Mouse (Mus musculus) gastrocnemius, adult 18-20 months (tissue): ENCODE data around the gene Ctcfl. TPM values are rescaled to one million over a fixed set of nuclear protein-coding genes. Genes with fewer than 3 reads are reported as not detected.
A peak's percentile ranks its signal among the peaks of the same experiment; 100 is the strongest.

Source experiments
- DNase-seq: peaks from one replicate; pipeline ENCODE4 v3.0.0; 2021; ENCODE audit warnings: low spot score
- total RNA-seq, 2 experiments: library from RNA; stranded (reverse); gene quantifications; 2 replicates each; pipeline ENCODE4 v1.2.3; 2021

Ctcfl gene
- total RNA-seq, 2 experiments from 2014 or later, result 0.07 to 0.19 TPM

DNA sequence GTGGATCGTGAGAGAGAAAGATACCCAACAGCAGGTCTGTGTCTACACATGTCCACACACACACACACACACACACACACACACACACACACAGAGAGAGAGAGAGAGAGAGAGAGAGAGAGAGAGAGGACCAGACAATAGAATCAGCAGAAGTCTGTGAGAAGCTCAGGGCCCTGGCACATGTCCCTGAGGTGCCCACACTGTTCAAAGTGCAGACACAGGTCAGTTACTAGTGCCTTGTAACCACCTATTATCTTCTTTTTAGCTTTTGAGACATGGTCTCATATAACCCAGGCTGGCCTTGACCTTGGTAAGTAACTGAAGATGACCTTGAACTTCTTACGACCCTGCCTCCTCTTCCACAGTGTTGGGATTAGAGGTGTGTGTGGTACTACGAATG, 70.1 kb downstream of the Ctcfl start:
- no peak for DNase-seq

DNA sequence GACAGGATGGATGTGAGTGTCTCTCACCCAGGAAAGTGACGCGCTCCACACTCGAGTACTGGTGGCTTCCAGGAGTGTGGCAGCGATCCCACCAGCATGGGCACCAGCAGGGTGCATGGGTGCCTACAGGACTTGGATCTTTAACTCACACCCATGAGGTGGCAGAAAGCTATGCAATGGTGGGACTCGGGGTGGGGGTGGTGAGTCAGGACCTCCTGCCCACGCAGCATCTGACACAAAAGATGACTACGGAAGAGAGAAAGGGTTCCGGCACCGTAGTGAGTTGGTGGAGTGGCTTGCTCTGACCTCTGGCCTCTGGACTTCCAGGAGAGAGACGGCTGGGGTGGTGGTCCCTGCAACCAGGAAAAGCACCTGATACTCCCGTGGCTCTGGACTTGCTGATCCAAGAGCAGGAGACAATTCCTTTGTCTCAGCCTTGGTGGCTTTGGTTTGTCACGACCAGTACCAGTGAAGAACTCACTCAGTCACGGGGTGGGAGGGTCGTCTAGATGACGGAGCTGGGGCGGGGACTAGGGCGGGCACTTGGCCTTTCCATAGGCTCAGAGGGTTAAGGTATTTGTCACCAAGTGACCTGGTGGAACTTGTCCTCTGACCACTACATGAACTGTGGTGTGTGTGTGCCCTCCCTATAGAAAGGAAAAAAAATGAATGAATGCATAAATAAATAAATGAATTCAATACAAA, 71.1 kb downstream of the Ctcfl start:
- DNase-seq, result no peak

DNA sequence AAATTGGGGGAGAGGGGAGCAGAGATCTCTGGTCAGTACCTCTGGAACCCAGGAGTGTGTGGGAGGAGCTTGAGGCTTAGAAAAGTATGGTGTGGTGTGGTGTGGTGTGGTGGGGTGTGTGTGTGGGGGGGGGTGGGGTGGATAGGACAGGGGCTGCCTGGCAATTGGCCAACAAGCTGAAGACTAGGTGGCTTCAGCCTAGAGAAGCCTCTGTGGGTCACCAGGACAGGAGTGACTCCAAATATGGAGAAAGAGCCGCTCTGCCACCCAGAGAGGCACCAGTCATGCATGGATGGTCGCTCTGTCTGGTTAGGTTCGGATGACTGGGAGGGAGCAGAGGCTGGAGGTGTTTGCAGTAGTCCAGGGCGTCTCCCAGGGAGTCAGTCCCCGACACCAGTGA, 71.9 kb downstream of the Ctcfl start:
- no peak for DNase-seq

DNA sequence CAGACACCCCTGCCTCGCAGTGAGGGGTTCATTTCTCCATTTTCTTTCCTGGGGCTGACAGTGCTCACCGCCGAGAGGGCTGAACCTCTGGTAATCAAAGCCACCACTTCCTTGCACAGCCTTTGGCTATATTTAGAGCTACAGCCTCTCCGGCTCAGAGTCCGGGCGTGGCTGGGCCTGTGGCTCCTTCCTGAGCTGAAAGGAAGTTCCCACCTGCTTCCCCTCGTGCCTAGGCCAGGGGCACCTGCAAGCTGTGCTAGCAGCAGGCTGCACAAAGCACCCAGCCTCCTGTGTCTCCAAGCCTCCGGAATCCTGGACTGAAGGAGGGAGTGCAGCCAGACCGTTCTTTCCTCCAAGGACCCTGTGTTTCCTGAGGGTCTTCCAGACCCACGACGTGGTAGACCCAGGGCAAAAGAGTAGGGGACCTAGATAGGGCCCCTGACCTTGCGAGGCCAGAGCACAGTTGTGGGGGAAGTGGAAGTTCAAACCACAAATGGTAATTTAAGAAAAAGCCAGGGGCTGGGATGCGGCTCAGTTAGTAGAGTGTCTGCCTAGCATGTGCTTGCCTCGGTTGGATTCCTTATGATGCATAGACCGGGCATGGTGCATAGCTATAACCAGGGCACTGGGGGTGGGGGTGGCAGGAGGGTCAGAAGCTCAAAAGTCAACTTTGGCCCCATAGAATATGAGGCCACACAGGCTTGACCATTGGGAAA, 72.6 kb downstream of the Ctcfl start:
- DNase-seq, result peak; percentile 69

DNA sequence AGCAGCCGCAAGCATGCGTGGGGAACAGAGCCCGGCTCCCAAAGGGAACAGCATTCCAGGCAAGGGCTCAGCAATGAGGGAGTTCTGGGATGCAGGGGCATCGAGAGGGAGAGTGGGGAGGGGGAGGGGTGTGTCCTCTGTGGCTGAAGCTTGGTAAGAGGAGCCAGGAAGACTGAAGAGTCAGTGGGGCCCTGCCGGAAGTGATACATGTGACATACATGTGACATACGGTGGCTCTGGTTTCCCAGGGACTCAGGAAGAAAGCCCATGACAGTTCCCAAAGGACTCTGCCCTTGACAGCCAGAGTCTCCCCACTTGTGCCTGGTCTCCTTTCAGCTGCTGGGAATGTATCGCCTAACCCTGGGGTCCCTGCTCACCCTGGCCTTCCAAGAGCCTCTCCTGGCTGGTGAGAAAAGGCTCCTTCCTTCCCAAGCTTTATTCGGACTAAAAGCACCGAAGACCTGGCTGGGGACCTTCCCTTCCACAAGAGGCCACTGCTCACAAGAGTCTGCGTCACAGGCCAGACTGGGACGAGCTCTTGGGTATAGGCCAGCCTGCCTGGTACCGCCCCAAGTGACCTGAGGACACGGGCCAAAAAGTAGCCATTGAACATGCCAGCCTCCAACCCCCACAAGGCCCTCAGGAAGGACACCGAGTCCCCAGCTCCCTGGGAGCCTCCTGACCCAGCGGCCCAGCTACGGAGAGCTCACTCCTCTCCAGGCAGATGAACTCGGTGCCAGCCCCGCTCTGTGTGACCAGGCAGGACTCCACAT, 74.9 kb downstream of the Ctcfl start:
- peak; percentile 94 for DNase-seq

Other genes with a start within 250 kb of the Ctcfl start
- gene Bmp7, start 179.2 kb downstream of the Ctcfl start, total RNA-seq, result under 1 TPM; 0.45 to 0.68 TPM
- not detected for gene Spo11, start 141.8 kb downstream of the Ctcfl start, total RNA-seq
- 10 to 100 TPM; 11.0 to 11.2 TPM for gene Rae1, start 119.4 kb downstream of the Ctcfl start, total RNA-seq
- gene Rbm38, start 99.0 kb downstream of the Ctcfl start, total RNA-seq, result 100 to 1,000 TPM; 225 to 230 TPM
- 10 to 100 TPM in 1 of 2 experiments, 1 to 10 TPM in 1; 5.7 to 10.8 TPM for gene Pck1, start 33.5 kb upstream of the Ctcfl start, total RNA-seq
- gene Zbp1, start 99.4 kb upstream of the Ctcfl start, total RNA-seq, result under 1 TPM in 1 of 2 experiments, not detected in 1; 0.47 TPM
- gene Pmepa1, start 157.0 kb upstream of the Ctcfl start, total RNA-seq, result 10 to 100 TPM; 17.2 to 31.9 TPM